Mouse (Mus musculus) embryonic fibroblast, embryonic 13.5 days (primary cell): ENCODE data around the gene Morn4. TPM values are rescaled to one million over a fixed set of nuclear protein-coding genes. Genes with fewer than 3 reads are reported as not detected.
A peak's percentile ranks its signal among the peaks of the same experiment; 100 is the strongest.

Experiments used
- H3K27ac ChIP-seq: 2 replicates; pipeline ENCODE4 v1.5.1; 2012; ENCODE audit warnings: low read length, control low read depth, inconsistent platforms; ENCODE audit not compliant: insufficient read depth
- H3K4me1 ChIP-seq: 2 replicates; pipeline ENCODE4 v1.6.1; 2011; ENCODE audit warnings: low read length; ENCODE audit not compliant: control insufficient read depth, insufficient read depth
- H3K4me3 ChIP-seq: 2 replicates; pipeline ENCODE4 v1.5.1; 2011; ENCODE audit warnings: mild to moderate bottlenecking, control low read depth, low read length; ENCODE audit not compliant: insufficient read depth
- CTCF ChIP-seq: IDR thresholded peaks from 2 replicates; pipeline ENCODE4 v1.5.1; 2011; ENCODE audit warnings: mild to moderate bottlenecking, control low read depth, low read length, moderate library complexity, borderline replicate concordance; ENCODE audit not compliant: insufficient read depth
- POLR2A ChIP-seq: IDR thresholded peaks from 2 replicates; pipeline ENCODE4 v1.6.1; 2011; ENCODE audit warnings: low read depth, mild to moderate bottlenecking, control low read depth, low read length, moderate library complexity
- polyA plus RNA-seq: library from polyadenylated mRNA; stranded (reverse); fragments of >200 nt; gene quantifications from 2 replicates; pipeline ENCODE4 v1.2.4, GENCODE M21; 2011; ENCODE audit warnings: low read depth; ENCODE audit not compliant: missing spikeins, insufficient read length

Gene Morn4
- polyA plus RNA-seq, 1 experiment, result 8.2 TPM

- Histone ChIP-seq H3K4me1 (no peaks in the 10 kb centered on the region), H3K27ac (no peak overlapping the region), H3K4me3 (no peak overlapping the region)
- TF ChIP-seq POLR2A, result no peak
- TF ChIP-seq CTCF, result no peak
Observed at GRCm38 (mm10) chr19:42051351-42051750, 34.8 kb downstream of the Morn4 start.

- H3K4me1 ChIP-seq, result no peaks in the 10 kb centered on the region
- TF ChIP-seq CTCF (no peak), POLR2A (no peak)
- no peak overlapping the region for H3K27ac ChIP-seq
- H3K4me3 ChIP-seq, result no peak overlapping the region
Observed at GRCm38 (mm10) chr19:42050251-42050650, 35.9 kb downstream of the Morn4 start.

- Histone ChIP-seq H3K4me1 (no peaks in the 10 kb centered on the region), H3K27ac (no peak within 1 kb of the TSS), H3K4me3 (no peak within 1 kb of the TSS)
- TF ChIP-seq CTCF, result peak; percentile 85
- TF ChIP-seq POLR2A, result no peak
Observed at GRCm38 (mm10) chr19:42045269-42046102, 40.7 kb downstream of the Morn4 start, which contains the start of gene Hoga1. Hoga1 (plus strand) TSS chr19:42045610.

DNA sequence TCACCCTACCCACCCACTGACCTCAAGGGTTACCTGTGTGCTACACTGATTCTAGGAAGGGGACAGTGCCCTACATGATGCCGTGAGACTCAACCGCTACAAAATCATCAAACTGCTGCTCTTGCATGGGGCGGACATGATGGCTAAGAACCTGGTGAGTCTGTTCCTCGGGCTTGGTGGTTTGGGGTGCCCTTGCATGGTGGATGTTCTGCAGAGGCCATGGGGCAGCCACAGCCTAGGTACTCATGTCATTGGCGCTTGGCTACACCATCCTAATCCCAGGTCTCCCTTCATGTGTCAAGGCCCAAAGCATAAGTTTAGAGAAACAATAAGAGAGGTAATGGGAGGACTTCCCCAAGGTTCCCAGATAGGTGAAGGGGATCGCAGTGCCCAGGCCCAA is 42.2 kb downstream of the Morn4 start:
- Histone ChIP-seq H3K27ac (no peak overlapping the region), H3K4me3 (no peak overlapping the region)

DNA sequence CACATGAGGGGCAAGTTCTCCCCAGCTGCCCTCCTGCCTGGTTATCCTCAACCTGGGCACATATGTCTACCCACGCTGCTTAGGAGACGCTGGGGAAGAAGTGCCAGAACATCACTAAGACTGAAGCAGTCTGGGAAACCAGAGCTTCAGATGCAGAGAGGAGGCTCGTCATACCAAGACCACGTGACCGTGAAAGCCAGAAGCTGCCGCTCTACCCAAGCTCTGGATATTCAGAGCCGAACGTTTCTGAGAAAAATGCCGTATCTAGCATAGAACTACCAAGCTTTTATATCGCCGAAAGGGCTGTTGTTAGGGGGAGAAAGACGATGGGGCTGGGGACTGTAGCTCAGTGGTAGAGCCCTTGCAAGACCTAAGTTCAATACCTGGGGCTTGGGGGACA is 47.8 kb downstream of the Morn4 start:
- Histone ChIP-seq H3K4me3 (no peak overlapping the region), H3K27ac (no peak overlapping the region), H3K4me1 (no peaks in the 10 kb centered on the region; the same call in 1 of the 2 replicates)
- no peak for TF ChIP-seq CTCF
- no peak for TF ChIP-seq POLR2A

More for the DNA sequence above, 42.2 kb downstream of the Morn4 start:
- H3K4me1 ChIP-seq, result no peaks in the 10 kb centered on the region
- TF ChIP-seq POLR2A (no peak), CTCF (no peak)

DNA sequence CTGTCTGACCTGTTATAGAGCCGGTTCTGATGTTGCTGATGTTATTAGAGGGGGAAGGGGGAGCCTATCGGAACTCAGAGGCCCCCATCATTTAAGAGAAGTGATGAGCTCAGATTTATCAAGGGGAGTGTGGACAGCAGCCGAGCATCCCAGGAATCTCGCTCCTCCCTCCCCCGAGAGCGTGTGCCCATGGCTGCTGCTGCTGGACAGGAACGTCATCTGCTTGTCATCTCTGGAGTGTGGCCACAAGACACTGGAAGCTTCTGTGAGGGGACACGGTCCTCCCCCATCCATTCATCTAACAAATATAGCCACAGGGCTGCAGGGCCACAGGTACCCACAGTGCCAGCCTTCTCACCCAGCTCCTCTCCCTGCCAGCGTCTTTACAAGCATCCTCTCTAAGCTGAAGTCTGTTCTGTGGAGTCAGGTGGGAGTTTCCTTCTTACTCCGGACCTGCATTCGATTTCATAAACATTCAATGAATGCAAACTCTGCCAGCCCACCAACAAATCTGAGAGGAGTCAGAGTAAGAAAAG is 48.9 kb downstream of the Morn4 start:
- H3K4me1 ChIP-seq, result no peaks in the 10 kb centered on the region; the same call in 1 of the 2 replicates
- no peak overlapping the region for H3K4me3 ChIP-seq
- no peak overlapping the region for H3K27ac ChIP-seq
- TF ChIP-seq POLR2A, result no peak

DNA sequence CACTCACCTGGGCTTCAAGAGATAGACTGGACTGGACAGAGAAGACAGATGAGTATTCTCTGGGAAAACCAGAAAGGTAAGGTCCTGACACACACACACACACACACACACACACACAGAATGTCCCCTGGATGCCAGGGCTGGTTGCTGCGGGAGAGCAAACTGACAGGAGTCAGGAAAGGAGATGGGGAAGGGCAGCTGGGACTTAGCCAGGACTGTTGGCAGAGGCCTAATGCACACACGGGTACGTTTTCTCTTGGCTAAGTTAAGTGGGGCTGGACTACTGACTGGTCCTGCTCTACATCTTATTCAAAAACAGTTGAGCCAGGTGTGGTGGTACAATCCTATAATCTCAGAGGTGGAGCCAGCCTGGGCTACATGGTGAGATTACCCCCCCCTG is 49.8 kb downstream of the Morn4 start:
- no peak for TF ChIP-seq CTCF
- TF ChIP-seq POLR2A, result no peak
- no peak overlapping the region for H3K4me3 ChIP-seq
- no peak overlapping the region for H3K27ac ChIP-seq
- H3K4me1 ChIP-seq, result no peaks in the 10 kb centered on the region; the same call in 1 of the 2 replicates

DNA sequence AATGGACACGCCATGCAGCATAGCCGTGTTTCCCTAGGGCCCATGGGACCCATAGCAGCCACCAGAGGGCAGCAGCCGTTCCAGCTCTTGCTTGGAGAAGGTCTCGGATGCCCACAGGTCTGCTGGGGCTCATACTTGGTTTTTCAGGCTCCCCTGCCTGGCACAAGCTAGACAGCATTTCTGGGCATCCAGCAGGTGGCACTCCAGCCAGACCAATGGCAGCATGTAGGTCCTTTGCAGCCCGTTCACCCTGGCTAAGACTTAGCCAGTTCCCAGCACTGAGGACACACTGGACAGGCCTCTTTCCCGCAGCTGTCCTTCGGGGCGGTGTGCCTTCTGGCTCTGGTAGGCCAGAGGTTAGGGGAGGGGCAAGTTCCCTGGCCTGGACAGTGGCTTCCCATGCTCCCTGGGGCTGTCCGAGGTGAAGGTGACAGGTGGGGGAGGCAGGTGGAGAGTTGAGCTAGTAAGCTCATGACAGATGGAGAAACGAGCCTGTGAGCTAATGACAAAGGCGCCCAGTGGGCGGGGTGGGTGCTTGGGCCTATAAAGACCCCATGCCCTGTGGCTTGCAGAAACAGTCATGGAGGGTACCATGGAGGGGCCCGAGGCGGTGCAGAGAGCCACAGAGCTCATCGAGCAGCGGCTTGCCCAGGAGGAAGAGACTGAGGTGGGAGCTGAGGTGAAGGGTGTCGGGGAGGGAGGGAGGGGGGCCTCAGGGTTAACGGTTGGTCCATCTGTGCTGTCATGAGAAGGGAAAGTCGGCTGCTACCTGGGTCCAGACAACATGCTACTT is 50.5 kb downstream of the Morn4 start, which contains the start of gene Ankrd2:
TSS of gene Ankrd2 (plus strand) at position 545 of the 793 bp plus-strand sequence.
- TF ChIP-seq POLR2A (no peak), CTCF (peak; percentile 84)
- H3K4me3 ChIP-seq, result no peak within 1 kb of the TSS
- peak within 1 kb of the TSS; percentile 19; the same call in 1 of the 2 replicates for H3K27ac ChIP-seq
- peaks cover 5% of the 10 kb centered on the region for H3K4me1 ChIP-seq

DNA sequence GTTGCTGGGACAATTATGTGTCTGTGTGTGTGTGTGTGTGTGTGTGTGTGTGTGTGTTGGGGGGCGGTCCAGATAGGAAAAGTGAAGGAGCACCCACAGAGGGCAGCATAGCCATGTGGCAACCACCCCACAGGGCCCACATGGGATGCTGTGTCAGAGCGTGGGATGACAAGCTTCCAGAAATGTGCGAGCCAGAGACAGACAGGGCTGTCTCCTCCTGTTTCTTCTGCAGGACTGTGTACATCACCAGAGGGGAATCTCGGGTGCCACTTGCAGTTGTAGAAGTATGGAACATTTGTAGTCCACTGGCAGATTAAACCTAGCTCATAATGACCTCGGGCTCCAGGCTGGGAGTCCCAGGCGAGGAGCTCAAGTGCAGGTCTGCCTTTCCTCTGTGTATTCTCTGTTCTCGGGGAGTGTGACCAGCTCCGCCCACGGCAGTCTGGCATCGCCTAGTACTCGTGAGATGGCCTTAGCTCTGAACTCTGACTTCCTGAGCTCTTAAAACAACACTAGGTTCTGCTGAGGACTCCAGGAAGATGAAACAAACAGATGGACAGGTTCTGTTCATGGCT is 51.2 kb downstream of the Morn4 start:
- TF ChIP-seq CTCF (no peak), POLR2A (no peak)
- peak overlapping the region; percentile 19; the same call in 1 of the 2 replicates for H3K27ac ChIP-seq
- H3K4me1 ChIP-seq, result peaks cover 7% of the 10 kb centered on the region
- no peak overlapping the region for H3K4me3 ChIP-seq
